Mouse (Mus musculus): ENCODE data around the gene Lin7b.

The Lin7b gene

DNA sequence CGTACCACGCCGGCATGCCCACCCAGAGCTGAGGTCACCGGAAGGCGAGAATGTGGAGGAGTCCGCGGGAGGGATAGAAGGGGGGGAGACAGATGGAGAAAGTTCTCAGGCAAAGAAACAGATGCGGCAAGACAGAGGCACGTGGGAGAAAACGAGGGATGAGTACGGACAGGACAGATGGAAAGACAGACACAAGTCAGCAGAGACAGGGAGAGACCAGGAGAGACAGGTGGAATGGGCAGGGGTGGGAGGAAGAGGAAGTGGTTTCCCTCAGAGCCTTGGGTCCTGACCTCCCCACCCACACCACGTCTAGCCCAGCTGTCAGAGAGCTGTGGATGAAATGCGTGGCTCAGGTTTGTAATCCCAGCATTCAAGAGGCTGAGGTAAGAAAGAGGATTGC is 23.5 kb downstream of the Lin7b start:
- no peak for DNase-seq

DNA sequence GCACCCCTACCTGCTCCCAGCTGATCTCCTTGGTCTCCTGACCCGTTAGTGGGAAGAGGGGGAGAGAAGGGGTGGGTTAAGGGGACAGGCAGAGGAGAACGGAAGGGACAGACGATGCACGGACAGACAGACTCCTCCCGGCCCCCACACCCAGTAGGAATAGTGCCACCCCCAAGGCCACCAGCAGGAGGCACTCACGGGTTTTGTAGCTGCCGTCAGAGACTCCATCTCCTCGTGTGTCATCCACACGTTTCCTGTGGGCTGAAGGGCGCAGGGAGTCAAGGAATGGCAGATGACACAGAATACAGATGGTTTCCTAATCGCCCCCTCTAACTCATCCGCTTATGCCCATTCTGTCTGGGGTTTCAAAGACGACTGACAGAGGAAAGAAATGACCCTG is 26.8 kb downstream of the Lin7b start:
- no peak for DNase-seq

DNA sequence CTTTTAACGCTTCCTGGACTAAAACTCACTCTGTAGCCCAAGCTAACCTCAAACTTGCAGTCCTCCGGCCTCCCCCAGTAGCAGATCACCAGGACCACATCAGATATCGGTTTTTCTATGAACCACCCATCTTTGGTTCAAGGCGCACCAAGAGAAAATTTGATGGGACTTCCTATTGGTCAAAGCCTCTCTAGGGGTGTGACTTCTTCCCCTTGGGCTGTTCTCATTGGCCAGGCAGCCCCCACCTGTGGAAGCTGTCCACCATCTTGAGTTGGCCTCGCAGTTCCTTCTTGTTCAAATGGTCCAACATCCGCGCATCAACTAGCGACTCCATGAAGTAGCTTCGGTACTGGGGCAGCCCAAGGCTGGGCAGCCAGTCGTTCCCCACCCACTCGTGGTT is 28.3 kb downstream of the Lin7b start:
- no peak for DNase-seq

DNA sequence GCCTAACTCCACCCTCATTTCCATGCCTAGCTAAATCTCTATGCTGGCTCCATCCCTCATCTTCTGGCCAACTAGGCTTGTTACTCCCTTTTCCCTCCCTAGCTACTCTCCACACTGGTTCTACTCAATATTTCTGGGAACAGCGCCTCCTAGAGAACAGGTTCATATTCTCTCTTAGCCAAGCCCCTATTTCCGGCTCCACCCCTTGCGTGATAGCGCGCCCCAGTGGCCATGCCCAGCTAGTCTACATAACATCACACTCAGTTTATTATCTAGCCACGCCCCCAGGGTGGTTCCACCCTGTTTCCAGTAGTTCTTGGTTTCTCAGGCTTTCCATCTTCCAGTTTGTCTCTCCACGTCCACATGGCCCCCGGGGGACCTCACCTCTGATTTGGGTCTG is 29.1 kb downstream of the Lin7b start:
- DNase-seq, result peak; percentile 47 to 70

DNA sequence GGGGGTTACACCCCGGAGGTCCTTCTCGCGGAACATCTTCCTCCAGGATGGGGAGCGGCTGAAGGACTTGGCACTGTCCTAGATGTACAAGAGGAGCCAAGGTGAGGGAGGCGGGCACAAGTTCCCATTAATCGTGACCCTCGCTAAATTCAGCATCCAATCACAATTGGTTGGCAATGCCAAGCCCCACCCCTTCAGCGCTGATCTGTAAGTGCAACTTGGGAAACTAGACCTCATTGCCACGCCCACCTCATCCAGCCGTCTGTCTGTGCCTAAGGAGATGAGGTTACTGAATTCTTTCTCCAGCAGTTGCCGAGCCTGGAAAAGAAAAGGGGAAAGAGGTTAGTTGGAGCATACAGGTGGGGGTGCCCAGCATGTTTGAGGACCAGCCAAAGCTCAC is 29.7 kb downstream of the Lin7b start:
- DNase-seq, result peak in 1 of 2 experiments; percentile 22

DNA sequence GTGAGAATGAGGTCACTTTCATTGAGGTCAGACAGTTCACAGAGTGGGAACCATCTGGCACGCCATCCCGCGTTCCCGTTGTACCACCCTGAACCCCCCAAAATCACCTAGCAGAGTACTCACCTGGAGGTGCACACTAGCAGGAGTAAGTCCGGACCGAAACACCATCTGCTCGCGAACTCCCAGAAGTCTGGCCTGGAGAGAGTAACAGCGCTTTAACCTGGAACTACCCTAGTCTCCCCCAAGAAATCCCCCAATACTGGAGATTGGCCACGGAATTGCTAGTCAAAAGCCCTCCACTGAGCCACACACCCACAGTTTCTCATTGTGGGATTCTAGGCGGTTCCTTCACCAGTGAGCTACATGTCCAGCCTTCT is 30.3 kb downstream of the Lin7b start:
- no peak for DNase-seq

DNA sequence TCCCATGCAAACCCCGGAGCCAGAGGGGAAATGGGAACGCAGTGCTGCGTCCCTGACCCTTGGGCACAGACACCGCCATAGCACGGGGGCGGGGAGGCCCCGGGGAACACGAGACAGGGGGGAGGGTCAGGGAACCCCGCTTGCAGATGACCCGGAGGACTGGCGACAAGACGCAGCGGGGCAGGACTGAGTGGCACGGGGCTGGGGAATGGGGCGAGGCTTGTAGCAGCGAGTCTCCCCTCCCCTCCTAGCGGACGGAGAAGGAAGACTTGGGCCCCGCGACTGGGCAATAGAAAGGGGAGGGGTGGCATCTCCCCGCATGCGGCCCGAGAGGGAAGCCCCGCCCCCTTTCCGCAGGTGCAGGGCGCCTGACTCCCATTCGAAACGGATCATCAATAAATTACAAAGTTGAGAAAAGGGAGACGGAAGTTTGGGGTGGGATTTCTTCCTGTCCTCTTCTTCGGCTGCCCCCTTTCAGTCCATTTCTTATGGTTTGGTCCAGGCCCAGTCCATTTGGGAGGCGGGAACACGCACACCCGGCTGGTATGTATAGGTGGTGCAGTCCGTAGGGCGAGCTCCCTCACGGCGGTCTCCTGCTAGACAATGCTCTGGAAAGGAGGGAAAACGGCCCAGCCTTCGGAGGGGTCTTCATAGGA is 30.8 kb downstream of the Lin7b start:
- DNase-seq, result peak; percentile 33 to 58

DNA sequence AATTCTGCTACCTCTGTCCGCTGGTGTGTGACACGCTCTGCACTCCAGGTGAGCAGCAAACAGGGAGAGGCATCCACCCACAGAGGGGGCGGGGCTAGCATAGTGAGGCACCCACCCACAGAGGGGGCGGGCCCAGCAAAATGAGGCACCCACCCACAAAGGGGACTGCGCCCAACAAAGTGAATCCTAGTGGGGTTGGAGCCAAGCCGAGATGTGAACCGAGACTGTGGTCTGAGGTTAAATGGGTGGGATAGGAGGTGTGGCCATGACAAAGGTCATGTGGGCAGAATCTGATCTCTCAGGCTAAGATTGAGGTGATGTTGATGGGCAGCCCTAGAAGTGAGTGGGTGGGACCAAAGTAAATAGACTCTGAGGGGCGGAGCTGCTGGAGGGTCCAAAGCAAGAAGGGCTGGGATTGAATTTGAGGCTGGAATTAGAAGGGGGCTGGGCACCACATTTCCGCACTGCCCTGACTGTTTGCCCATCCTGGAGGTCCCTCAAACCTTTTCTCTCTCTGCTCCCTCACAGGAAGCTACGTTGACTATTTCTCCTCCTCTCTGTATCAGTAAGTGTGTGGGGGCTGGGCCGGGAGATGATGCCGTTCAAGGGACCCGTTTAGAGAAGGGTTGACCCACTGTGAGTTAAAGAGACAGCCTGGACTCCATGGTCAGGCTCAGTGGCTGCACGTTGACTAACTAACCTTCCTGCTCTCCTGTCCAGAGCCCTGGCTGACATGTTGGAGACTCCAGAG is 32.0 kb downstream of the Lin7b start:
- no peak for DNase-seq

DNA sequence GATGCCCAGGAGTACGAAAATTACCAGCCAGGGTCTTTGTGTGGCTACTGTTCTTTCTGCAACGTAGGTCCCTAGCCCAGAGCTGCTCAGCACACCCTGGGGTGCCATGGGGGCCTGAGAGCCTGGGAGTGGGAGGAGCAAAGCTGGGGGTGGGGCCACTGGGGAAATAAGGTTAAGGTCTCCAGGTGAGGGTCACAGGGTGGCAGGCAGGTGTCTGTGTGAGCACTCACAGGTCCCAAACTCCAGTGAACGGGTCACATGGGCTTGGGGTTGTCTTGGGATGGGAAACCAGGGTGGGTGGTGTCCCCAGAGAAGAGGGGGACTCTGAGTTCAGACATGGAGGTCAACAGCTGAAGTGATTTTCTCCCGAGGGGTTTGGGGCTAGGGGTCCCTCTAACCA is 32.9 kb downstream of the Lin7b start:
- DNase-seq, result no peak

DNA sequence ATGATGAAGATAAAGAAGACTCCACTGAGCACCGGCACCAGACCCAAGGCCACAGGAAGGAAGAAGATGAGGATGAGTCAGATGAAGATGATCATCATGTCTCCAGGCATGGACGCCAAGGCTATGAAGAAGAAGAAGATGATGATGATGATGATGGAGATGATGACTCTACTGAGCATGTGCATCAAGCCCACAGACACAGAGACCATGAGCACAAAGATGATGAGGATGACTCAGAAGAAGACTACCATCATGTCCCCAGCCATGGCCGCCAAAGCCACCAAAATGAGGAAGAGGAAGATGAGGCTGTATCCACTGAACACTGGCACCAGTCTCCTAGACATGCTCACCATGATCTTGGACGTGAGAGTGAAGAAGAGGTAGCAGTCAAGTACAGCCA is 34.1 kb downstream of the Lin7b start:
- no peak for DNase-seq

DNA sequence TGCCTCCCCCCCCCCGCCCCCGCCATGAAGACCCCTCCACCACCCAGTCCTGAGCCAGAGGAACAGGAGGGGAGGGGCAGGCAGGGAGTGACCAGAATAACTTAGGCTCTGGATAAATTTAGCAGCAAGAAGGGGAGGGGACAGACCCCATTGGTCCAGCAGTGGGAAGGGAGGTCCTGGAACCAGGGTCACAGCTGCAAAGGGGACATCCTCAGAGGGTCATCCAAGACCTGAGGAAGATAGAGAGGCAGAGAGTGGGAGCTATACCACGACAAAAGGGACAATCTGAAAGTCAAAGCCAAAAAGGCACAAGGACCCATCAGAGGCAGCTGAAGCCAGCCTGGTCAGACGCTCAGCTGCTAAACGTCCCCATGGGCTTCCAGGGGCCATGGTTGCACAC is 35.3 kb downstream of the Lin7b start, which contains the start of gene Hrc:
TSS of gene Hrc (plus strand) at position 235 of the 400 bp plus-strand sequence.
- no peak for DNase-seq

DNA sequence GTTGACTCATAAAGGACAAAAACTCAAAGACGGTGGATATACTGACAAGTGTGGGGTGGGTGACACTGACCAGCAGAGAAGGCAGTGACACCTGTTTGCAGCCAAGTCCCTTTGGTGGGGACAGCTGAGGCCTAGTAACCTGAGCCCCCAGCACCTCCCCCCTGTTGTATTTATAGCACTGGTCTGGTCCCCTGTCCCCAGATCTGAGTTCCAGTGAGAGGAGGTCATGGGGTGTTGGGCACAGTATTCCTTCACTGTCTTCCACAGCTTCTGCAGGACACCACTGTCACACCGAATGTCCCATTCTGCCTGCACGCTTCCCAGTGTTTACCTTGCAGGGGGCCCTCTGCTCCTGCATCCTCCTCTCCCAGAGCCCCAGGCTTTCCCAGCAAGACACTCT is 35.8 kb downstream of the Lin7b start:
- no peak for DNase-seq

DNA sequence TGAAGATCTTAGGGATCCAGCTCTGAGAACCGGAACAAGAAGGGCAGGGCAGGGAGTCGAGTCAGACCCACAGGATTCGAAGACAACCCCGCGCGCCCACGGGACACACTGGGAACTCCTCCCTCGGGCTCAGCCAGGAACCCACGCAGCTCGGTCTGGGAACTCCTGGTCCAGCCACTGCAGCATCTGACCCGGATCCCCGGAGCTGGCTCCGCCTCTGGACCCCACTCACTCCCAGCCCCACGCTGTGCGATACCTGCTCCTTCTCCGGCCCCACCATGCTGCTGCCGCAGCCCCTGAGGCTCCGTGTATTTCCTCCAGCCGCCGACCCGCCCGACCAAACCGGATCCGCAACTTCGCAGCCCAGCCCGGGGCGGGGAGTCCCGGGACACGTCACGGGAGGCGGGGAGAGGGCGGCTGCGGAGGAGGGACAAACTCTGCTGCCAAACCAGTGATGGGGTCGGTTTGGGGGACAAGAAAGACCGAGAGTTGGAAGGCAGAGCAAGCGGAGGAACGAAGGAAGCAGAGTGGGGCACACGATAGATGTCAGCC is 36.9 kb downstream of the Lin7b start, which contains the start of gene Trpm4:
TSS of gene Trpm4 (minus strand) at position 350 of the 552 bp plus-strand sequence.
- DNase-seq, result peak; percentile 69 to 89

DNA sequence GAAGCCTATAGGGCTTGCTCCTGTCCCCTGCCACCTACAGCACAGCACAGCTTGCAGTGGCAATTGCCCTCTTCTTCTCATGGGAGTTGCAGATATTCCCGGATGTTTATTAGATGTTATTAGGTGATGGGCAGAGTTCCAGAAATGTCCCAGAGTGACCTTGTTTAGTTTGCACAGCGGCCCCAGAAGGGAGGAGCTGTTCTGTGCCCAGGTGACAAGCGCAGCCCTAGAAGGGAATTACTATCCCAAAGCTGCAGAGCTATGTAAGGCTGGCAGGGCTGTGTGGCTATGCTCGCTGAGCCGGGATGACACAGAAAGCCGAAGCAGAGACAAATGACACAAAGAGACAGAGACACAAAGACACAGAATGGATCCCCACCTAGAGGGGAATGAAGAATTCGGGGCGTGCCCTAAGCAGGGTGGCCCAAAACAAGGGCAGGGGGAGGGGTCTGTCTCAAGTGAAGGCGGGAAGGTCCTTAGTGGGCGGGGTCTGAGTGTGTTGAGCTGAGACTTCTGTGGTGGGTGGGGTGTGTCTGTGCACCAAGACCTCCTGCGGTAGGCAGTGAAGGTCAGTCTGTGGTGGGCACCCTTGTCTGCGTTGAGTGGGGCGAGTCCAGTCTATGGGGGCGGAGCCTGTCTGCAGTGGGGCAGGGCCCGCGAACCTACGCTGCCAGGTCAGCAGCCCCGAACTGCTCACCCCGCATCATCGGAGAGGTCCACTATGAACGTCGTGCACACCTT is 37.5 kb downstream of the Lin7b start:
- no peak for DNase-seq

DNA sequence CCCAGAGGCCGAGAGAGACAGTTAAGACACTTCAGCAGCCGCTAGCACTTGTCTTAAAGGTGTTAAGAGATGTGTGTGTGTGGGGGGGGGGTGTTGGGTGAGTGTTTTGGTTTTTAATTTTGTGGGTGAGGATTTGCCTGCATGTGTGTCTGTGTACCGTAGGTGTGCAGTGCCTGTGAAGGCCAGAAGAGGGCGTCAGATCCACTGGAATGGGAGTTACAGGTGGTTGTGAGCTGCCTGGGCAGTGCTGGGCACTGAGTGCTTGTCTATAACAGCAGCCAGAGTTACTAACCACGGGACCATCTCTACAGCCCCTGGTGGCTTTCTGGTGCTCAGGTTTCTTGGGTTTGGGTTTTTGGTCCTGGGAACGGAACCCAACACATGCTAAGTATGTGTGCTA is 38.9 kb downstream of the Lin7b start:
- no peak for DNase-seq

DNA sequence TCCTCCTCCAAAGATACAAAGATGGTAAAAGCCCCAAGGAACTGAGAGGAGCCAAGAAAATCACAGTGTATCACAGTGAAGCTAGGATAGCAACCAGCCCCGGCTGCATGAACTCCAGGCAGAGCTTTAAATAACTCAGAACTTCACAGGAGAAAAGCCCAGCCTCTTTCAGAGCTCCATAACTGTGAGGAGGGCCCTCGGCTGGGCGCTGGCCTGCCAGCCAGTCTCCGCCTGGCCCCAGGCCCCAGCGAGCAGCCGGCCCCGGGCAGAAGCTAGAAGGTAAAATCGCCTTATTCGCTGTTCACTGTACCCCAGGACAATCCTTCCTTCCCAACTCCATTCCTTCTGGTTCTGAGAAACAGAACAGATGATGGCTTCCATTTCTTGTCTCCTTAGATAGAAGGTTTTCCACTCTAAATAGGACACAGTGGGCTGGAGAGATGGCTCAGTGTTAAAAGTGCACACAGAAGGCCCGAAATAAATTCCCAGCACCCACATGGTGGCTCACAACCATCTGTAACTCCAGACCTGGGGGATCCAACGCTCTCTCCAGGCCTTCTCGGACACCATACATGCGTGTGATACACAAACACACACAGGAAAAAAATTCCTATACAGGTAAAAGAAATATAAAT is 41.4 kb downstream of the Lin7b start:
- DNase-seq, result no peak

DNA sequence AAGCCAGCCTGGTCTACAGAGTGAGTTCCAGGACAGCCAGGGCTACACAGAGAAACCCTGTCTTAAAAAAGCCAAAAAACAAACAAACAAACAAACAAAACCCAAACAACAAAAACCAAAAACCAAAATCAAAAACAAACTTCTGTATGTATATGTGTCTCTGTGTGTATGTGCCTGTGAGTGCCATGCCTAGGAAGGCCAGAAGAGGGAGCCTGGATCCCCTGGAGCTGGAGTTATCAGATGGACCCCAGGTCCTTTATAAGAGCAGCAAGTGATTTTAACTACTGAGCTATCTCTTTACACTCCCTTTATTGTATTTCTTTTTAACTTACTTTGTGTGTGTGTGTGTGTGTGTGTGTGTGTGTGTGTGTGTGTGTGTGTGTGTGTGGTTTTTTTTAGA is 44.6 kb downstream of the Lin7b start:
- no peak for DNase-seq

DNA sequence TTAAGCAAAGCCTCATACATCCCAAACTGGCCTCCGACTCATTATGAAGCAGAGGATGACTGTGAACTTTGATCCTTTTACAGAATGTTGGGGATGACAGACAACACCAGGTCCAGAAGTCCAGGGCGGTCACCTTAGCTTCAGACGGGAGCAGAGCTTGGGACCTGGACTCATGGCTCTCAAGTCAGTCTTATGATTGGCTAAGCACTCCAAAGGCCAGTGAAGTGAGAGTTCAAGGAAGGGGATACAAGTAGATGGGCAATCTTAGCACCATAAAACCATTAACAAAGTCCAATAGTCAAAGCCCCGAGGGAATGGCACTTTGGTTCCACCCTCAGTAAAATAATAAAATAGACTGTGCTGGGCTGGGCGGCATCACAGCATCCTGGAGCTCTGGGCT is 47.3 kb downstream of the Lin7b start:
- DNase-seq, result no peak

DNA sequence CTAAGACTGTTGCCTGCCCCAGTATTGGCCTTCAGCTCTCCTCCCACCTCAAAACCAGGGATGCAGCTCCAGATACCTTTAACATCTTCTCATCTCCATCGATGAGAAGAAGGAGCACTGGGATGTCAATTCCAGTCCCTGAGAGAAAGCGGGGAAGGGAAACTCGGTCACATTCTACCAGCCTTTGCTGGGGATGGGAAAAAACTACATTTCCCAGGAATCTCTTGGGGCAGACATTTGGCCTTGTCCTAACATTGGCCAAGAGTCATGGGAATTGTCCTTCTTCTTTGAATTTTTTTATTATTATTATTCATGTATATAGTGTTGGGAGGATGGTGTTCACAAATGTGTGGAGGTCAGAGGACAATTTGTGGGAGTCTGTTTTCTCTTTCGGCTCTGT is 48.1 kb downstream of the Lin7b start:
- no peak for DNase-seq

All from spleen, adult 18-20 months (tissue).